Mouse (Mus musculus) small intestine, adult 2 months (tissue): Measurements from ENCODE around the gene Pspn. TPM values are rescaled to one million over a fixed set of nuclear protein-coding genes. Genes with fewer than 3 reads are reported as not detected.

Experiments used
- H3K27ac ChIP-seq: fragments of 200-500 bp; 2 replicates; pipeline ENCODE4 v1.5.1; 2012; ENCODE audit warnings: low read depth, low read length, control low read depth, inconsistent platforms; ENCODE audit not compliant: insufficient read depth
- H3K27me3 ChIP-seq: fragments of 200-500 bp; 2 replicates; pipeline ENCODE4 v1.6.1; 2012; ENCODE audit warnings: mild to moderate bottlenecking, moderate library complexity, low read length, inconsistent platforms; ENCODE audit not compliant: control insufficient read depth, insufficient read depth
- H3K36me3 ChIP-seq: fragments of 200-500 bp; 2 replicates; pipeline ENCODE4 v1.6.1; 2012; ENCODE audit warnings: mild to moderate bottlenecking, low read length, control low read depth, inconsistent platforms; ENCODE audit not compliant: control insufficient read depth, insufficient read depth
- H3K4me1 ChIP-seq: fragments of 200-500 bp; 2 replicates; pipeline ENCODE4 v1.6.1; 2012; ENCODE audit warnings: low read length, inconsistent platforms, mixed read lengths; ENCODE audit not compliant: control insufficient read depth, insufficient read depth, insufficient read length
- H3K4me3 ChIP-seq: fragments of 200-500 bp; 2 replicates; pipeline ENCODE4 v1.5.1; 2012; ENCODE audit warnings: low read depth, mild to moderate bottlenecking, control low read depth, inconsistent platforms, low read length, moderate library complexity
- CTCF ChIP-seq: fragments of 200-500 bp; IDR thresholded peaks from 2 replicates; pipeline ENCODE4 v1.5.1; 2012; ENCODE audit warnings: low read depth, mild to moderate bottlenecking, control low read depth, inconsistent platforms, low read length, moderate library complexity, mixed read lengths; ENCODE audit not compliant: insufficient replicate concordance, insufficient read length; ENCODE audit errors: extremely low read depth
- POLR2A ChIP-seq: fragments of 200-500 bp; IDR thresholded peaks from 2 replicates; pipeline ENCODE4 v1.6.1; 2012; ENCODE audit warnings: low read depth, mild to moderate bottlenecking, control low read depth, inconsistent platforms, low read length, moderate library complexity
- WGBS: fragments of 180-500 bp; shearing (Covaris S2); methylation state at CpG from one replicate; pipeline ENCODE4 v1.1.7; 2018; 5-methylcytosine and 5-hydroxymethylcytosine counted together
- polyA plus RNA-seq: library from polyadenylated mRNA; depleted of rRNA; stranded (reverse); fragments of >200 nt; gene quantifications from 2 replicates; pipeline ENCODE4 v1.2.3, GENCODE M21; 2012; rRNA removed

Pspn gene
- polyA plus RNA-seq, 1 experiment, result not detected

- no peak for TF ChIP-seq POLR2A
- no peak for TF ChIP-seq CTCF
- H3K4me3 ChIP-seq, result no peak overlapping the region
- H3K36me3 ChIP-seq, result no peaks in the 10 kb centered on the region
- H3K27me3 ChIP-seq, result no peaks in the 10 kb centered on the region
- 86% methylated on average over 4 of the region's 4 CpGs for WGBS
- H3K27ac ChIP-seq, result no peak overlapping the region
- peaks cover 15% of the 10 kb centered on the region for H3K4me1 ChIP-seq
These were observed 41.2 kb downstream of the Pspn start for GRCm38 (mm10) chr17:56958667-56959066.

GRCm38 (mm10) chr17:56957763-56958429 lies 41.9 kb downstream of the Pspn start:
- WGBS, result 42% methylated on average over 11 of the region's 11 CpGs
- Histone ChIP-seq H3K27ac (no peak overlapping the region), H3K36me3 (no peaks in the 10 kb centered on the region), H3K27me3 (no peaks in the 10 kb centered on the region), H3K4me3 (no peak overlapping the region), H3K4me1 (peaks cover 14% of the 10 kb centered on the region)
- TF ChIP-seq CTCF, result no peak
- no peak for TF ChIP-seq POLR2A

- Histone ChIP-seq H3K27me3 (no peaks in the 10 kb centered on the region), H3K4me3 (no peak overlapping the region), H3K4me1 (peaks cover 8% of the 10 kb centered on the region), H3K36me3 (no peaks in the 10 kb centered on the region), H3K27ac (no peak overlapping the region)
- WGBS, result 86% methylated on average over 7 of the region's 7 CpGs
- TF ChIP-seq POLR2A (no peak), CTCF (no peak)
These were observed 44.9 kb downstream of the Pspn start for GRCm38 (mm10) chr17:56954871-56955270.

GRCm38 (mm10) chr17:56952639-56953038 lies 47.2 kb downstream of the Pspn start:
- TF ChIP-seq CTCF (no peak), POLR2A (no peak)
- peaks cover 6% of the 10 kb centered on the region; the same call in 1 of the 2 replicates for H3K4me1 ChIP-seq
- no peak overlapping the region for H3K4me3 ChIP-seq
- no peak overlapping the region for H3K27ac ChIP-seq
- WGBS, result 36% methylated on average over 1 of the region's 1 CpGs
- no peaks in the 10 kb centered on the region for H3K27me3 ChIP-seq
- H3K36me3 ChIP-seq, result no peaks in the 10 kb centered on the region

- 28% methylated on average over 3 of the region's 3 CpGs for WGBS
- Histone ChIP-seq H3K36me3 (no peaks in the 10 kb centered on the region), H3K4me1 (peaks cover 6% of the 10 kb centered on the region; the same call in 1 of the 2 replicates), H3K4me3 (no peak overlapping the region), H3K27ac (no peak overlapping the region), H3K27me3 (no peaks in the 10 kb centered on the region)
- TF ChIP-seq POLR2A (no peak), CTCF (peak; percentile 93)
These were observed 48.9 kb downstream of the Pspn start for GRCm38 (mm10) chr17:56950915-56951314.

Other genes with a start within 250 kb of the Pspn start
- gene Nrtn, start 242.5 kb downstream of the Pspn start, polyA plus RNA-seq, result 34.9 and 36.8 TPM in 2 replicates
- gene Dus3l, start 235.3 kb downstream of the Pspn start, polyA plus RNA-seq, result 32.1 and 55.6 TPM in 2 replicates
- gene Prr22, start 229.8 kb downstream of the Pspn start, polyA plus RNA-seq, result 2.0 and 3.7 TPM in 2 replicates
- 7.7 and 15.4 TPM in 2 replicates for gene Rfx2, start 169.0 kb downstream of the Pspn start, polyA plus RNA-seq
- not detected in 2 replicates for gene Acsbg2, start 125.6 kb downstream of the Pspn start, polyA plus RNA-seq
- gene 1700061G19Rik, start 124.5 kb downstream of the Pspn start, polyA plus RNA-seq, result not detected in 2 replicates
- gene Mllt1, start 64.6 kb downstream of the Pspn start, polyA plus RNA-seq, result 25.0 and 46.3 TPM in 2 replicates
- gene Acer1, start 17.9 kb downstream of the Pspn start, polyA plus RNA-seq, result 9.0 and 28.9 TPM in 2 replicates
- gene Clpp, start 9.7 kb downstream of the Pspn start, polyA plus RNA-seq, result 86.2 and 132 TPM in 2 replicates
- gene Alkbh7, start 2.7 kb downstream of the Pspn start, polyA plus RNA-seq, result 40.8 and 63.7 TPM in 2 replicates
- 17.1 and 43.5 TPM in 2 replicates for gene Gtf2f1, start 11.3 kb upstream of the Pspn start, polyA plus RNA-seq
- not detected in 2 replicates for gene Gm17949, start 11.5 kb upstream of the Pspn start, polyA plus RNA-seq
- gene Khsrp, start 31.5 kb upstream of the Pspn start, polyA plus RNA-seq, result 32.3 and 66.4 TPM in 2 replicates
- not detected in 2 replicates for gene Slc25a41, start 41.6 kb upstream of the Pspn start, polyA plus RNA-seq
- gene Crb3, start 59.1 kb upstream of the Pspn start, polyA plus RNA-seq, result 184 and 395 TPM in 2 replicates
- 13.3 and 14.3 TPM in 2 replicates for gene Slc25a23, start 59.8 kb upstream of the Pspn start, polyA plus RNA-seq
- 9.1 and 13.6 TPM in 2 replicates for gene Dennd1c, start 78.5 kb upstream of the Pspn start, polyA plus RNA-seq
- 3.3 TPM in 2 replicates for gene Tubb4a, start 87.8 kb upstream of the Pspn start, polyA plus RNA-seq
- 2.3 and 2.6 TPM in 2 replicates for gene Tnfsf9, start 105.3 kb upstream of the Pspn start, polyA plus RNA-seq
- not detected in 2 replicates for gene Cd70, start 149.8 kb upstream of the Pspn start, polyA plus RNA-seq
- gene Tnfsf14, start 194.2 kb upstream of the Pspn start, polyA plus RNA-seq, result 0.79 and 0.98 TPM in 2 replicates
- 17.9 and 40.9 TPM in 2 replicates for gene C3, start 228.1 kb upstream of the Pspn start, polyA plus RNA-seq
- 25.6 and 46.5 TPM in 2 replicates for gene Gpr108, start 248.4 kb upstream of the Pspn start, polyA plus RNA-seq
- 11.0 and 30.3 TPM in 2 replicates for gene Trip10, start 249.4 kb upstream of the Pspn start, polyA plus RNA-seq